Mouse (Mus musculus) heart, postnatal 0 days (tissue): ENCODE results near the gene Rtn4. TPM values are rescaled to one million over a fixed set of nuclear protein-coding genes. Genes with fewer than 3 reads are reported as not detected.
"Not testable (repeated sequence)": the region's sequence is repeated elsewhere in the genome, so short reads cannot be mapped to it uniquely, and the experiment has no call there.

Experiments
- ATAC-seq: fragments of 200-750 bp; cut with Nextera tagmentation; 2 replicates; pipeline ENCODE4 v1.8.0; 2017; ENCODE audit warnings: low read depth, moderate number of reproducible peaks, moderate library complexity; ENCODE audit not compliant: insufficient read depth
- DNase-seq: peaks from one replicate; pipeline ENCODE4 v3.0.0-alpha.2; 2016; ENCODE audit warnings: low spot score
- H3K27ac ChIP-seq: fragments of 300-500 bp; sonication (generic); 2 replicates; pipeline ENCODE4 v1.5.1; 2014; ENCODE audit warnings: low read depth, mild to moderate bottlenecking
- H3K27me3 ChIP-seq: fragments of 300-500 bp; sonication (generic); 2 replicates; pipeline ENCODE4 v1.6.1; 2014; ENCODE audit warnings: low read length, mixed read lengths; ENCODE audit not compliant: control insufficient read depth, insufficient read depth
- H3K36me3 ChIP-seq: fragments of 300-500 bp; sonication (generic); replicated peaks from 2 replicates; pipeline ENCODE4 v1.6.1; 2014; ENCODE audit warnings: low read length, mixed read lengths; ENCODE audit not compliant: control insufficient read depth, insufficient read depth
- H3K4me1 ChIP-seq: fragments of 300-500 bp; sonication (generic); 2 replicates; pipeline ENCODE4 v1.6.1; 2014; ENCODE audit warnings: antibody characterized with exemption; ENCODE audit not compliant: control insufficient read depth, insufficient read depth
- H3K4me2 ChIP-seq: fragments of 300-500 bp; sonication (generic); 2 replicates; pipeline ENCODE4 v1.6.1; 2014; ENCODE audit warnings: low read depth, mild to moderate bottlenecking, low read length, moderate library complexity
- H3K4me3 ChIP-seq: fragments of 300-500 bp; sonication (generic); 2 replicates; pipeline ENCODE4 v1.5.1; 2014; ENCODE audit warnings: low read depth, low read length
- H3K9ac ChIP-seq: fragments of 300-500 bp; sonication (generic); replicated peaks from 2 replicates; pipeline ENCODE4 v1.6.1; 2014; ENCODE audit warnings: low read depth, low read length, mixed read lengths
- H3K9me3 ChIP-seq: fragments of 300-500 bp; sonication (generic); replicated peaks from 2 replicates; pipeline ENCODE4 v1.6.1; 2016; ENCODE audit warnings: low read length; ENCODE audit not compliant: control insufficient read depth
- CTCF ChIP-seq: IDR thresholded peaks from 2 replicates; pipeline ENCODE4 v1.5.1; 2016; ENCODE audit warnings: antibody characterized with exemption, control low read depth, low read depth
- EP300 ChIP-seq: IDR thresholded peaks from 2 replicates; pipeline ENCODE4 v1.6.1; 2016; ENCODE audit warnings: antibody characterized with exemption, low read depth
- WGBS: fragments of 180-500 bp; shearing (Covaris S2); extraction: QIAGEN DNeasy Blood & Tissue Kit; methylation state at CpG from one replicate; pipeline ENCODE4 v1.1.7; 2014; 5-methylcytosine and 5-hydroxymethylcytosine counted together
- polyA plus RNA-seq: library from polyadenylated mRNA; unstranded; fragments of >200 nt; fragmentation: Nextera tagmentation; extraction: Ambion mirVana; gene quantifications from 2 replicates; pipeline ENCODE4 v1.2.1, GENCODE M21; 2015
- total RNA-seq: library from RNA; depleted of rRNA; stranded (reverse); fragments of >200 nt; gene quantifications from 2 replicates; pipeline ENCODE4 v1.2.3, GENCODE M21; 2014; ENCODE audit warnings: low replicate concordance

The Rtn4 gene
- total and polyA plus RNA-seq, 2 experiments from 2014 or later = 48.0 to 154 TPM

DNA sequence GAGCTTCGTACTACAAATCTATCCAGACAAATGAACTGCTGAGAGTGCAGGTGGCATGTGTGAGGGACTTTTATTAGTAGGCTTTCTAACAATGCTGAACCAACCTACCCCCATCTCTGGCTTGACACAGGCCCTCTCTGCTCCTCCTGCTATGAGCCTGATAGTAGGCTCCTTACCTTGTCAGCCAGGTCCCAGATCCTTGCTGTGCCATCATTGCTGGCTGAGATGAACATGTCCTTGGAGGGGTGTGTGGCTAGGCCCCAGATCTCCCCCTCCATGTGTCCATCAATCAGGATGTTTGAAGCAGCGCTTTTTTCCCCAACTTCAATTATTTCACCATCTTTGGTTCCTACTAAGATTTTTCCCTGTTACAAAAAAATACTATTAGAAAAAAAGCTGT lies 58.3 kb downstream of the Rtn4 start:
- WGBS = 92% methylated on average over 2 of the region's 2 CpGs
- no peak for ATAC-seq

GRCm38 (mm10) chr11:29751648-29752611 lies 59.2 kb downstream of the Rtn4 start:
- no peak overlapping the region for H3K9ac ChIP-seq
- TF ChIP-seq CTCF = no peak
- TF ChIP-seq EP300 = no peak
- H3K36me3 ChIP-seq = peaks cover 21% of the 10 kb centered on the region
- peaks cover under 1% of the 10 kb centered on the region for H3K4me1 ChIP-seq
- ATAC-seq (no peak), DNase-seq (no peak)
- H3K9me3 ChIP-seq = no peaks in the 10 kb centered on the region
- no peaks in the 10 kb centered on the region for H3K27me3 ChIP-seq
- H3K27ac ChIP-seq = no peak overlapping the region
- H3K4me2 ChIP-seq = no peak overlapping the region
- H3K4me3 ChIP-seq = no peak overlapping the region
- WGBS = 86% methylated on average over 14 of the region's 14 CpGs

More for the DNA sequence above, 58.3 kb downstream of the Rtn4 start:
- Histone ChIP-seq H3K9me3 (no peaks in the 10 kb centered on the region), H3K27me3 (no peaks in the 10 kb centered on the region), H3K27ac (no peak overlapping the region), H3K36me3 (peaks cover 30% of the 10 kb centered on the region), H3K4me3 (no peak overlapping the region), H3K9ac (no peak overlapping the region), H3K4me1 (no peaks in the 10 kb centered on the region; the same call in 1 of the 2 replicates), H3K4me2 (no peak overlapping the region)
- DNase-seq = no peak
- TF ChIP-seq CTCF (no peak), EP300 (no peak)

GRCm38 (mm10) chr11:29756007-29756406 lies 63.3 kb downstream of the Rtn4 start:
- DNase-seq, H3K4me1 ChIP-seq, H3K9me3 ChIP-seq, ATAC-seq, H3K9ac ChIP-seq, H3K27ac ChIP-seq, H3K36me3 ChIP-seq, H3K27me3 ChIP-seq, H3K4me2 ChIP-seq, H3K4me3 ChIP-seq: not testable (repeated sequence)
- 94% methylated on average over 5 of the region's 5 CpGs for WGBS

DNA sequence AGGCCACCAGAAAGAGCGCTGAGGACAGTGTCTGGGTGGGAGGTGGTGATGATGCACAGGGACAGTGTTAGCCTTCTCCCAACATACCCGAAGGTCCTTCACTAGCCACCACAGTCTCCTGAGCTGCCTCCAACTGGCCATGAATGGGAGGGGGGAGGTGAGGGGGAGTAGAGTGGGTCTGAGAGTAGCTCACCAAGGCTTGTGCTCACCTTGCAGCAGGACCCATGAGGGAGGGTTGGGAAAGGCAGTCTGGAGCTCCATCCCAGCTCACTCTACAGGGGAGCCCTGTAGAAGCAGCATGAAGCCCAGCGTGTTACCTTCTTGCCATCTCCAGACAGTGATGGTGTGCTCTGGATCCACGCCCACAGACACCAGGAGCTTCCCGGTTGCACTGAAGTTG lies 65.9 kb downstream of the Rtn4 start:
- Histone ChIP-seq H3K9me3 (no peaks in the 10 kb centered on the region), H3K4me2 (no peak overlapping the region), H3K4me3 (no peak overlapping the region), H3K9ac (no peak overlapping the region), H3K36me3 (no peaks in the 10 kb centered on the region), H3K4me1 (peaks cover 3% of the 10 kb centered on the region; the same call in 1 of the 2 replicates), H3K27me3 (no peaks in the 10 kb centered on the region), H3K27ac (no peak overlapping the region)
- no peak for ATAC-seq
- no peak for DNase-seq
- WGBS = 86% methylated on average over 5 of the region's 5 CpGs
- TF ChIP-seq CTCF (no peak), EP300 (no peak)

DNA sequence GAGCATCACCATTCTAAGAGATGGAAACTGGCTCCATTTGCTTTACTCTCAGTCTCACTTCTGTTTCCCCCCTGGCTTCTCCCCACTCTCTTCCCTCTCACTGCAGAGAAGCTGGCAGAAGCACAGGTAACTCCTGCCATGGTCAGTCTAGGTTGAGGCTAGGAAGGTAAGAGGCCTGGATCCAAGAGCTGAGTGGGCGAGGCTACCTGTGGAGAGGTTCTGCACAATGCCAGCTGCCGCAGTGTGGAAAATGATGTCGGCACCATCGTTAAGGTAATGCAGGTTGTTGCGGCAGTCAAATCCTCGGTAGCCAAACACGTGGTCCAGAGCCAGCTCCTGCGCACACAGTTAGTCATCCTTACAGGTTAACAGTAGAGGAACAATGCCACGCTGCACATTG lies 68.6 kb downstream of the Rtn4 start:
- peaks cover 3% of the 10 kb centered on the region; the same call in 1 of the 2 replicates for H3K4me1 ChIP-seq
- no peak overlapping the region for H3K4me3 ChIP-seq
- no peaks in the 10 kb centered on the region for H3K36me3 ChIP-seq
- no peak overlapping the region for H3K27ac ChIP-seq
- no peak for DNase-seq
- 91% methylated on average over 9 of the region's 9 CpGs for WGBS
- H3K4me2 ChIP-seq = no peak overlapping the region
- no peak for ATAC-seq
- TF ChIP-seq EP300 = no peak
- no peak for TF ChIP-seq CTCF
- no peaks in the 10 kb centered on the region for H3K27me3 ChIP-seq
- no peaks in the 10 kb centered on the region for H3K9me3 ChIP-seq
- H3K9ac ChIP-seq = no peak overlapping the region

GRCm38 (mm10) chr11:29762768-29763167 lies 70.0 kb downstream of the Rtn4 start:
- H3K9ac ChIP-seq = no peak overlapping the region

More at GRCm38 (mm10) chr11:29762768-29763167, 70.0 kb downstream of the Rtn4 start:
- no peak overlapping the region for H3K27ac ChIP-seq
- 74% methylated on average over 1 of the region's 1 CpGs for WGBS
- H3K36me3 ChIP-seq = no peaks in the 10 kb centered on the region
- ATAC-seq (no peak), DNase-seq (no peak)
- H3K9me3 ChIP-seq = no peaks in the 10 kb centered on the region
- no peak for TF ChIP-seq CTCF
- TF ChIP-seq EP300 = no peak
- H3K27me3 ChIP-seq = no peaks in the 10 kb centered on the region
- H3K4me3 ChIP-seq = no peak overlapping the region
- no peak overlapping the region for H3K4me2 ChIP-seq
- H3K4me1 ChIP-seq = no peaks in the 10 kb centered on the region
